Mouse (Mus musculus): Measurements from ENCODE around the gene Nup205. TPM values are rescaled to one million over a fixed set of nuclear protein-coding genes. Genes with fewer than 3 reads are reported as not detected.
"Not testable (repeated sequence)": the region's sequence is repeated elsewhere in the genome, so short reads cannot be mapped to it uniquely, and the experiment has no call there.

Gene Nup205
- 10 to 100 TPM; 13.3 to 14.5 TPM for total RNA-seq (2021)

GRCm38 (mm10) chr6:35176979-35177649 is at the start of gene Nup205:
Gene Nup205, plus strand, starts transcription at chr6:35177421.
- intact Hi-C loops (cut with DNase I) = loop anchor here (1.0 kb wide), 1 partner anchor 43 kb away; no protein-coding TSS in a partner anchor
- DNase-seq = peak; percentile 74 to 91

GRCm38 (mm10) chr6:35132806-35133205 is 44.4 kb upstream of the Nup205 start:
- intact Hi-C loops (cut with DNase I) = no loop called here
- DNase-seq = peak in 1 of 2 experiments; percentile 22

- no peak for DNase-seq
- intact Hi-C loops (cut with DNase I) = no loop called here
These were observed 44.0 kb upstream of the Nup205 start for GRCm38 (mm10) chr6:35133246-35133578.

- intact Hi-C loops (cut with DNase I) = loop anchor here (1.0 kb wide), 1 partner anchor 43 kb away; the partner anchor contains the start of gene Nup205
- DNase-seq = peak; percentile 95 to 97
These were observed 43.4 kb upstream of the Nup205 start, which contains the start of gene Cnot4 for GRCm38 (mm10) chr6:35133579-35134488. Gene Cnot4, minus strand, starts transcription at chr6:35133724.

- intact Hi-C loops (cut with DNase I) = loop anchor here (1.0 kb wide), 1 partner anchor 42 kb away; the partner anchor contains the start of gene Nup205
These were observed 42.4 kb upstream of the Nup205 start for GRCm38 (mm10) chr6:35134844-35135243.

GRCm38 (mm10) chr6:35140351-35140750 is 36.9 kb upstream of the Nup205 start:
- DNase-seq = no peak
- intact Hi-C loops (cut with DNase I) = no loop called here

More at GRCm38 (mm10) chr6:35134844-35135243, 42.4 kb upstream of the Nup205 start:
- no peak for DNase-seq

GRCm38 (mm10) chr6:35145569-35145968 is 31.7 kb upstream of the Nup205 start:
- intact Hi-C loops (cut with DNase I) = no loop called here
- DNase-seq = no peak

- intact Hi-C loops (cut with DNase I) = no loop called here
- DNase-seq = no peak
These were observed 29.3 kb upstream of the Nup205 start for GRCm38 (mm10) chr6:35147726-35148422.

GRCm38 (mm10) chr6:35154540-35154939 is 22.7 kb upstream of the Nup205 start:
- no peak for DNase-seq
- intact Hi-C loops (cut with DNase I) = no loop called here

GRCm38 (mm10) chr6:35169250-35169649 is 8.0 kb upstream of the Nup205 start:
- no peak for DNase-seq
- intact Hi-C loops (cut with DNase I) = no loop called here

- intact Hi-C loops (cut with DNase I) = loop anchor here (5.0 kb wide), 1 partner anchor 170 kb away; no protein-coding TSS in a partner anchor
- DNase-seq = not testable (repeated sequence)
These were observed 5.2 kb upstream of the Nup205 start for GRCm38 (mm10) chr6:35172028-35172427.

- DNase-seq = no peak
- intact Hi-C loops (cut with DNase I) = loop anchor here (5.0 kb wide), 1 partner anchor 171 kb away; no protein-coding TSS in a partner anchor
These were observed 4.0 kb upstream of the Nup205 start for GRCm38 (mm10) chr6:35173181-35173580.

- DNase-seq = peak in 1 of 2 experiments; percentile 19
These were observed 540 bp downstream of the Nup205 start for GRCm38 (mm10) chr6:35177650-35178272.

GRCm38 (mm10) chr6:35179299-35179698 is 2.1 kb downstream of the Nup205 start:
- intact Hi-C loops (cut with DNase I); DNase-seq: not testable (repeated sequence)

More at GRCm38 (mm10) chr6:35177650-35178272, 540 bp downstream of the Nup205 start:
- intact Hi-C loops (cut with DNase I) = loop anchor here (1.0 kb wide), 1 partner anchor 43 kb away; no protein-coding TSS in a partner anchor

GRCm38 (mm10) chr6:35184781-35185180 is 7.6 kb downstream of the Nup205 start:
- no peak for DNase-seq
- intact Hi-C loops (cut with DNase I) = no loop called here

- intact Hi-C loops (cut with DNase I) = no loop called here
- no peak for DNase-seq
These were observed 14.0 kb downstream of the Nup205 start for GRCm38 (mm10) chr6:35191198-35191597.

GRCm38 (mm10) chr6:35225696-35226095 is 48.5 kb downstream of the Nup205 start:
- intact Hi-C loops (cut with DNase I) = no loop called here
- no peak for DNase-seq

GRCm38 (mm10) chr6:35229415-35229814 is 52.2 kb downstream of the Nup205 start:
- no peak for DNase-seq
- intact Hi-C loops (cut with DNase I) = no loop called here

- DNase-seq = no peak
- intact Hi-C loops (cut with DNase I) = no loop called here
These were observed 59.0 kb downstream of the Nup205 start for GRCm38 (mm10) chr6:35236108-35236785.
